Mouse (Mus musculus): ENCODE measurements around the gene Reep6. TPM values are rescaled to one million over a fixed set of nuclear protein-coding genes. Genes with fewer than 3 reads are reported as not detected.
A peak's percentile ranks its signal among the peaks of the same experiment; 100 is the strongest.

Gene Reep6
- polyA plus RNA-seq, 1 experiment from 2014 or later = 7.3 TPM

- Histone ChIP-seq H3K9ac (ENCODE audit: low read depth, low read length) (peak within 1 kb of the TSS; percentile 100), H3K4me3 (ENCODE audit: low read depth, low read length) (peak within 1 kb of the TSS; percentile 86), H3K4me1 (ENCODE audit: control insufficient read depth, insufficient read depth, low read length) (0 out of 2 replicates have a peak, but pooled peaks cover 8% of the 10 kb centered on the region), H3K9me3 (replicated peaks; ENCODE audit: control insufficient read depth, low read length) (no peaks in the 10 kb centered on the region), H3K27me3 (ENCODE audit: control insufficient read depth, insufficient read depth, low read length) (peaks cover 10% of the 10 kb centered on the region), H3K27ac (ENCODE audit: low read depth, low read length) (peak within 1 kb of the TSS; percentile 92), H3K36me3 (ENCODE audit: control insufficient read depth, insufficient read depth, low read length) (peaks cover 17% of the 10 kb centered on the region), H3K4me2 (peak within 1 kb of the TSS; percentile 98)
- ATAC-seq (replicated peaks; ENCODE audit: insufficient number of reproducible peaks, low FRiP score, low TSS enrichment) = peak; percentile 81
- under 1% methylated on average over 71 of the region's 72 CpGs for whole genome bisulfite sequencing (ENCODE audit: insufficient replicate concordance)
Measured at GRCm38 (mm10) chr10:80292251-80293146, 37.3 kb upstream of the Reep6 start, which contains the start of gene Rps15. Gene Rps15, plus strand, starts transcription at chr10:80292453.

GRCm38 (mm10) chr10:80293325-80293724, 36.4 kb upstream of the Reep6 start:
- Histone ChIP-seq H3K9me3 (replicated peaks; ENCODE audit: control insufficient read depth, low read length) (no peaks in the 10 kb centered on the region), H3K27me3 (ENCODE audit: control insufficient read depth, insufficient read depth, low read length) (peaks cover 18% of the 10 kb centered on the region), H3K4me2 (peak overlapping the region; percentile 98), H3K27ac (ENCODE audit: low read depth, low read length) (peak overlapping the region; percentile 92), H3K9ac (ENCODE audit: low read depth, low read length) (peak overlapping the region; percentile 100), H3K4me1 (ENCODE audit: control insufficient read depth, insufficient read depth, low read length) (0 out of 2 replicates have a peak, but pooled peaks cover 8% of the 10 kb centered on the region), H3K36me3 (ENCODE audit: control insufficient read depth, insufficient read depth, low read length) (peaks cover 14% of the 10 kb centered on the region), H3K4me3 (ENCODE audit: low read depth, low read length) (peak overlapping the region; percentile 86)
- 28% methylated on average over 14 of the region's 14 CpGs for WGBS (ENCODE audit: insufficient replicate concordance)
- ATAC-seq (replicated peaks; ENCODE audit: insufficient number of reproducible peaks, low FRiP score, low TSS enrichment) = no peak

GRCm38 (mm10) chr10:80294311-80294710, 35.4 kb upstream of the Reep6 start:
- H3K9ac ChIP-seq (ENCODE audit: low read depth, low read length) = no peak overlapping the region
- ATAC-seq (replicated peaks; ENCODE audit: insufficient number of reproducible peaks, low FRiP score, low TSS enrichment) = no peak
- 73% methylated on average over 4 of the region's 4 CpGs for WGBS (ENCODE audit: insufficient replicate concordance)
- no peak overlapping the region for H3K27ac ChIP-seq (ENCODE audit: low read depth, low read length)
- peaks cover 28% of the 10 kb centered on the region for H3K27me3 ChIP-seq (ENCODE audit: control insufficient read depth, insufficient read depth, low read length)
- no peak overlapping the region; the same call in 1 of the 2 replicates for H3K4me2 ChIP-seq
- no peak overlapping the region for H3K4me3 ChIP-seq (ENCODE audit: low read depth, low read length)
- H3K4me1 ChIP-seq (ENCODE audit: control insufficient read depth, insufficient read depth, low read length) = 0 out of 2 replicates have a peak, but pooled peaks cover 8% of the 10 kb centered on the region
- no peaks in the 10 kb centered on the region for H3K9me3 ChIP-seq (replicated peaks; ENCODE audit: control insufficient read depth, low read length)
- H3K36me3 ChIP-seq (ENCODE audit: control insufficient read depth, insufficient read depth, low read length) = peaks cover 12% of the 10 kb centered on the region

- no peaks in the 10 kb centered on the region for H3K9me3 ChIP-seq (replicated peaks; ENCODE audit: control insufficient read depth, low read length)
- no peak overlapping the region for H3K4me2 ChIP-seq
- H3K4me3 ChIP-seq (ENCODE audit: low read depth, low read length) = peak overlapping the region; percentile 2; the same call in 1 of the 2 replicates
- H3K4me1 ChIP-seq (ENCODE audit: control insufficient read depth, insufficient read depth, low read length) = 0 out of 2 replicates have a peak, but pooled peaks cover 8% of the 10 kb centered on the region
- H3K27ac ChIP-seq (ENCODE audit: low read depth, low read length) = no peak overlapping the region
- no peak overlapping the region for H3K9ac ChIP-seq (ENCODE audit: low read depth, low read length)
- WGBS (ENCODE audit: insufficient replicate concordance) = 43% methylated on average over 7 of the region's 7 CpGs
- H3K27me3 ChIP-seq (ENCODE audit: control insufficient read depth, insufficient read depth, low read length) = peaks cover 33% of the 10 kb centered on the region
- no peak for ATAC-seq (replicated peaks; ENCODE audit: insufficient number of reproducible peaks, low FRiP score, low TSS enrichment)
- H3K36me3 ChIP-seq (ENCODE audit: control insufficient read depth, insufficient read depth, low read length) = peaks cover 12% of the 10 kb centered on the region
Measured at GRCm38 (mm10) chr10:80294788-80295303, 34.9 kb upstream of the Reep6 start.

- Histone ChIP-seq H3K36me3 (ENCODE audit: control insufficient read depth, insufficient read depth, low read length) (peaks cover 12% of the 10 kb centered on the region), H3K27ac (ENCODE audit: low read depth, low read length) (0 out of 2 replicates have a peak within 1 kb of the TSS, but pooled peaks have one; percentile 50), H3K27me3 (ENCODE audit: control insufficient read depth, insufficient read depth, low read length) (peaks cover 43% of the 10 kb centered on the region), H3K9ac (ENCODE audit: low read depth, low read length) (peak within 1 kb of the TSS; percentile 56), H3K4me2 (peak within 1 kb of the TSS; percentile 79), H3K9me3 (replicated peaks; ENCODE audit: control insufficient read depth, low read length) (no peaks in the 10 kb centered on the region), H3K4me1 (ENCODE audit: control insufficient read depth, insufficient read depth, low read length) (0 out of 2 replicates have a peak, but pooled peaks cover 8% of the 10 kb centered on the region), H3K4me3 (ENCODE audit: low read depth, low read length) (peak within 1 kb of the TSS; percentile 45)
- ATAC-seq (replicated peaks; ENCODE audit: insufficient number of reproducible peaks, low FRiP score, low TSS enrichment) = peak; percentile 31; the same call in 1 of the 2 replicates
- WGBS (ENCODE audit: insufficient replicate concordance) = 1% methylated on average over 26 of the region's 26 CpGs
Measured at GRCm38 (mm10) chr10:80295618-80296425, 33.9 kb upstream of the Reep6 start, which contains the start of gene Apc2. Gene Apc2, plus strand, starts transcription at chr10:80295977.

GRCm38 (mm10) chr10:80296824-80297223, 32.9 kb upstream of the Reep6 start:
- Histone ChIP-seq H3K4me3 (ENCODE audit: low read depth, low read length) (no peak overlapping the region), H3K27me3 (ENCODE audit: control insufficient read depth, insufficient read depth, low read length) (peaks cover 53% of the 10 kb centered on the region), H3K36me3 (ENCODE audit: control insufficient read depth, insufficient read depth, low read length) (peaks cover 12% of the 10 kb centered on the region), H3K9me3 (replicated peaks; ENCODE audit: control insufficient read depth, low read length) (no peaks in the 10 kb centered on the region), H3K9ac (ENCODE audit: low read depth, low read length) (no peak overlapping the region), H3K4me1 (ENCODE audit: control insufficient read depth, insufficient read depth, low read length) (0 out of 2 replicates have a peak, but pooled peaks cover 6% of the 10 kb centered on the region), H3K27ac (ENCODE audit: low read depth, low read length) (no peak overlapping the region), H3K4me2 (0 out of 2 replicates have a peak overlapping the region, but pooled peaks have one; percentile 79)
- 77% methylated on average over 5 of the region's 5 CpGs for WGBS (ENCODE audit: insufficient replicate concordance)
- ATAC-seq (replicated peaks; ENCODE audit: insufficient number of reproducible peaks, low FRiP score, low TSS enrichment) = no peak

GRCm38 (mm10) chr10:80297526-80298133, 32.1 kb upstream of the Reep6 start:
- WGBS (ENCODE audit: insufficient replicate concordance) = 59% methylated on average over 8 of the region's 8 CpGs
- Histone ChIP-seq H3K9ac (ENCODE audit: low read depth, low read length) (no peak overlapping the region), H3K27me3 (ENCODE audit: control insufficient read depth, insufficient read depth, low read length) (peaks cover 58% of the 10 kb centered on the region), H3K27ac (ENCODE audit: low read depth, low read length) (no peak overlapping the region), H3K36me3 (ENCODE audit: control insufficient read depth, insufficient read depth, low read length) (peaks cover 12% of the 10 kb centered on the region), H3K9me3 (replicated peaks; ENCODE audit: control insufficient read depth, low read length) (no peaks in the 10 kb centered on the region), H3K4me3 (ENCODE audit: low read depth, low read length) (no peak overlapping the region), H3K4me2 (no peak overlapping the region), H3K4me1 (ENCODE audit: control insufficient read depth, insufficient read depth, low read length) (peaks cover 10% of the 10 kb centered on the region; the same call in 1 of the 2 replicates)
- no peak for ATAC-seq (replicated peaks; ENCODE audit: insufficient number of reproducible peaks, low FRiP score, low TSS enrichment)

Data from heart, embryonic 11.5 days (tissue).